Comparison of ENCODE assay signal across 24 mouse cellular contexts in the genomic region with DNA sequence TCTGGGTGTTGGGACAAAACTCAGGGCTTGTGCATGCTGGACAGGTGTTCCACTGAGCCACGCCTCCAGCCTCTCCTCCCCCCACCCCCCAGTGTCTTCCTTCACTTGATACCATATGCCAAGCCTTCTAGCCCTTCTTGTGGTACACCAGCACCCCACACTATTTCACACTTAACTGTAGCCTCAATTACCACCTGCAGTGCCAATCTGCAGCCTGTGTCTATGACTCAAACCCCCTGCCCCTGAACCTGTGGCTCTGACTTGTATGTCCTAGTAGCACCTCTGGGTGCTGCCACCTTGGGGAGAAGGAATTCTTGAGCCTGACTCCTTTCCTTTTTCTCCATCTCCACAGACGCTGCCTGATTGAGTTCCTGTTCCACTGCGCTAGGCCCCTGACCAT. TPM values are rescaled to one million over a fixed set of nuclear protein-coding genes. Genes with fewer than 3 reads are reported as not detected.
DNase-seq lines count a peak whose midpoint lies in the region; TF ChIP-seq lines count a peak whose summit lies in the region.
"Had no signal": no experiment of that assay in that cellular context is flagged by ENCODE, and none has a peak within 500 bp of the region (broad histone marks: within the 10 kb centered on the region; RNA-seq: fewer than 3 reads in every experiment).

No protein-coding gene starts in this region.

- H3K27ac ChIP-seq in thymus, adult 2 months (ENCODE audit: control insufficient read depth, insufficient read depth, low read length): peak overlapping the region; percentile 73
- H3K27ac ChIP-seq: embryonic facial prominence, embryonic 10.5 days; embryonic facial prominence, embryonic 13.5 days; forebrain, embryonic 12.5 days; forebrain, embryonic 15.5 days; heart, embryonic 10.5 days; heart, embryonic 13.5 days; hindbrain, embryonic 12.5 days; hindbrain, embryonic 15.5 days had no signal

- no peak overlapping the region for H3K4me3 ChIP-seq in thymus, adult 2 months (ENCODE audit: control insufficient read depth, insufficient read depth, low read length)
- H3K4me3 ChIP-seq: embryonic facial prominence, embryonic 10.5 days; embryonic facial prominence, embryonic 13.5 days; erythroblast, embryonic 14.5 days; forebrain, embryonic 12.5 days; forebrain, embryonic 15.5 days; heart, embryonic 10.5 days; heart, embryonic 13.5 days; hindbrain, embryonic 12.5 days; hindbrain, embryonic 15.5 days had no signal

- H3K36me3 ChIP-seq in thymus, adult 2 months (ENCODE audit: control insufficient read depth, insufficient read depth, low read length): no peaks in the 10 kb centered on the region
- H3K36me3 ChIP-seq: embryonic facial prominence, embryonic 10.5 days; embryonic facial prominence, embryonic 13.5 days; forebrain, embryonic 12.5 days; forebrain, embryonic 15.5 days; heart, embryonic 10.5 days; heart, embryonic 13.5 days; hindbrain, embryonic 12.5 days; hindbrain, embryonic 15.5 days had no signal

- DNase-seq in thymus, adult 18-20 months: peak; percentile 31 to 71
- peak; percentile 52 for DNase-seq in thymus, adult 2 months
- DNase-seq in thymus, postnatal 14 days: peak; percentile 68
- DNase-seq in thymus, postnatal 4 days: peak; percentile 55
- DNase-seq in retina, postnatal 1 day: no peak
- DNase-seq in urinary bladder, postnatal 36 days (ENCODE audit: low spot score in 2 of 2): no peak
- DNase-seq: adrenal gland, adult 2 months; adrenal gland, postnatal 14 days; cerebellum, adult 11 months; cerebellum, adult 2 months; cerebellum, adult 9-11 months; cerebellum, postnatal 36 days; embryo, embryonic 11 days; gastrocnemius, postnatal 10 days; gastrocnemius, postnatal 36 days had no signal

- H3K27me3 ChIP-seq in thymus, adult 2 months (ENCODE audit: control insufficient read depth, insufficient read depth, low read length): no peaks in the 10 kb centered on the region
- H3K27me3 ChIP-seq: embryonic facial prominence, embryonic 13.5 days; forebrain, embryonic 15.5 days; heart, embryonic 13.5 days; hindbrain, embryonic 15.5 days had no signal

- 54% methylated on average over 3 of the region's 3 CpGs for WGBS in thymus, adult 2 months

- no peak for TF ChIP-seq CTCF in thymus, adult 2 months (IDR thresholded peaks at IDR 0.05; ENCODE audit: borderline replicate concordance, control insufficient read depth, extremely low read depth, insufficient read depth, low read length, poor library complexity)

- no peak for TF ChIP-seq POLR2A in thymus, adult 2 months (IDR thresholded peaks at IDR 0.05; ENCODE audit: control insufficient read depth, extremely low read depth, insufficient read depth, low read length, poor library complexity)

- H3K4me1 ChIP-seq in thymus, adult 2 months (replicated peaks; ENCODE audit: control insufficient read depth, insufficient read depth, low read length): peaks cover 33% of the 10 kb centered on the region
- H3K4me1 ChIP-seq: embryonic facial prominence, embryonic 10.5 days; embryonic facial prominence, embryonic 13.5 days; forebrain, embryonic 12.5 days; forebrain, embryonic 15.5 days; heart, embryonic 10.5 days; heart, embryonic 13.5 days; hindbrain, embryonic 12.5 days; hindbrain, embryonic 15.5 days had no signal

RNA-seq across cellular contexts. Expression of a gene that starts 4.3 kb away (rescaled TPM):
- polyA plus RNA-seq in thymus, adult 2 months (2012; rRNA removed): 2,939 and 3,162 TPM in 2 replicates

RNA-seq across cellular contexts. Expression of a gene that starts 16.3 kb away (rescaled TPM):
- polyA plus RNA-seq in thymus, adult 2 months (2012; rRNA removed): 34.6 and 36.7 TPM in 2 replicates

RNA-seq across cellular contexts. Expression of a gene that starts 16.7 kb away (rescaled TPM):
- 45.6 and 51.3 TPM in 2 replicates for polyA plus RNA-seq in thymus, adult 2 months (2012; rRNA removed)

RNA-seq across cellular contexts. Expression of a gene that starts 35.7 kb away (rescaled TPM):
- 8.6 and 14.8 TPM in 2 replicates for polyA plus RNA-seq in thymus, adult 2 months (2012; rRNA removed)
- polyA plus RNA-seq: erythroblast, embryonic 14.5 days had no signal

RNA-seq across cellular contexts. Expression of a gene that starts 47.5 kb away (rescaled TPM):
- 130 and 131 TPM in 2 replicates for polyA plus RNA-seq in thymus, adult 2 months (2012; rRNA removed)

Comparison
In these comparisons a context has a peak if more than half of its experiments do, and no peak if none do; other contexts are left out.
1. DNase-seq: peak in thymus, adult 18-20 months (2 of 2), thymus, adult 2 months (single experiment), thymus, postnatal 14 days (single experiment) and thymus, postnatal 4 days (single experiment); none in retina, postnatal 1 day (single experiment) and urinary bladder, postnatal 36 days (0 of 2).